Mouse (Mus musculus) c-Kit-positive CD71-positive TER-119-positive erythroid progenitor cells, embryonic 14.5 days (primary cell): ENCODE data around the gene Myo9b.
A peak's percentile ranks its signal among the peaks of the same experiment; 100 is the strongest.
"Not testable (repeated sequence)": the region's sequence is repeated elsewhere in the genome, so short reads cannot be mapped to it uniquely, and the experiment has no call there.

Experiments
- DNase-seq: peaks from one replicate; pipeline ENCODE4 v3.0.0-alpha.2; 2013; ENCODE audit warnings: low spot score

Myo9b gene

GRCm38 (mm10) chr8:71296784-71297183 is 24.3 kb downstream of the Myo9b start:
- DNase-seq: no peak

DNA sequence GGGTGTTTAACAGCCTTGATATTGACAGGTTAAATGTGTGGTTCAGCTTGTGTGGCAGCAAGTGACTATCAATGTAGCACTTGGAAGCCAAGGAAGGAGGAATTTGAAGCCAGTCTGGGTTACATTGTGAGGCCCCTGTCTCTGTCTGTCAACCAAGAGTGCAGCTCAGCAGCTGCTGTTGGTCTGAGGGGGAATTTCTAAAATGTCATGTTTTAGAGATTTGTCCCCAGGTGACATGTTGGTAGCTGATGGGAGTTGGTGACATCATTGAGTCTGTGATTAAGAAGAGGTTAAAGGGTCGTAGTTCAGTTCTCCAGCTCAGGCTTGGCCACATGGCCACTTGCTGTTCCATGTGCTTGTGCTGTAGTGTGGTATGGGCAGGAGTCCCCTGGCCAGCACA is 24.9 kb downstream of the Myo9b start:
- no peak for DNase-seq

GRCm38 (mm10) chr8:71299716-71300115 is 27.2 kb downstream of the Myo9b start:
- DNase-seq: no peak

DNA sequence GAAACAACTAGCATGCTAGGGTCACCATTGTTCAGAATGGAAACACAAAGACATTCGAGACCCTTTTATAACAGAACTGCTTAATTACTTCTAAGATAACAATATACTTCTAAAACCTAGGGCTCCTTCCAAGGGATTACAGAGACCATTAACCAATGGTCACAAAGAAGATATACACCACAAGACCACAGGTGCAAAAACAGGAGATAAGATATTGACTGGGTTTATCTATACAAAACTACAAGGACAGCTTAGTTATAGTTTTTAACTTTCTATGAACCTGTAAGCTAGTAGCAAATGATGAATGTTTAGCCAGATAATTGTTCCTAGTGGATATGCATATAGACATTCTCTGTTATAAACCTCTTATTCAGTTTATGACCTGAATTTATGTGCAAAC is 30.3 kb downstream of the Myo9b start:
- DNase-seq: no peak

- DNase-seq: no peak
Observed at GRCm38 (mm10) chr8:71303632-71304031, 31.1 kb downstream of the Myo9b start.

DNA sequence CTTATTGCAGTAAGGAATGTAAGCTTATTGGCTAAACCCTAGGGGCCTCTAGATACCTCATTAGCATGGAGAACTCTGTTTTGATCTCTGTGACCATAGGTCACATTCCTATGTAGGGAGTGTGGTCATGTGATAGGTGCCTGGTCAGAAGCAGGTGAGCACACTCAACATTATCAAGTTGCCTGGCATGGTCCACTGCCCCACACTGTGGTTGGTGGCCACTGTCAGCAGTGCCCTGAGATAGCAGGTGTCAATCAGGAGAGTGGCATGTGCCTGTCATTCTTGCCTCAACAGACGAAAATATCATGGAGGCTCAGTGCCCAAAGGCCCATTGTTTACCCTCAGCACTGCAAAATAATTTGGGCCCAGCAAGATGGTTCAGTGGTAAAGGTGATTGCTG is 33.5 kb downstream of the Myo9b start:
- no peak for DNase-seq

DNA sequence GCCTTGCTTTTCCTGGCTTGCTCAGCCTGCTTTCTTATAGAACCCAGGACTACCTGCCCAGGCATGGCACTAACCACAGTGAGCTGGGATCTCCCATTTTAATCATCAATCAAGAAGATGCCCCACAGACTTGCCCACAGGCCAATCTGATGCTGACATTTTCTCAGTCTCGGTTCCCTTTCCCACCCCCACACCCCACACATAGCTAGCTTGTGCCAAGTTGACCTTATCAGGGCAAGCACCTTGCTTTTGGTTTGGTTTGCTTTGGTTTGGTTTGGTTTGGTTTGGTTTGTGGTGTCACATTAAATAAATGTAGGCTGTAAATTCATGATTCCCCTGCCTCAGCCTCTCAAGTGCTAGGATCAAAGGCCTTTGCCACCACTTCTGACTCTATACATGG is 34.9 kb downstream of the Myo9b start:
- no peak for DNase-seq

DNA sequence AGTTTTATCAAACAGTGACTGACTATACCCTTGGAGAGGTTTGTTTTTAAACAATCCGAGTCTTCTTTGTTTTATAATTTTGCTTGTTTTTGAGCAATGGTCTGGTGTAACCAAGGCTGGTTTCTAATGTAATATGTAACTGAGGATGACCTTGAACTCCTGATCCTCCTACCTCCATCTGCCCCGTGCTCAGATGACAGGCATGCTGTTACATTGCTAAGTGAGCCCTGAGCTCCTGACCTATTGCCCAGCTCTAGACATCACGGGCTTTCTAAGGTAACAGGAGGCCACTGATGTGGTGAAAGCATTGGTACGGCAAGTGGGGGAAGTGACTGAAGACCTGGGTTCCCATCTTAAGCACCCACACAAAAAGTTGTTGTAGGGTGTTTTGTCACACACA is 35.4 kb downstream of the Myo9b start:
- DNase-seq: no peak

DNA sequence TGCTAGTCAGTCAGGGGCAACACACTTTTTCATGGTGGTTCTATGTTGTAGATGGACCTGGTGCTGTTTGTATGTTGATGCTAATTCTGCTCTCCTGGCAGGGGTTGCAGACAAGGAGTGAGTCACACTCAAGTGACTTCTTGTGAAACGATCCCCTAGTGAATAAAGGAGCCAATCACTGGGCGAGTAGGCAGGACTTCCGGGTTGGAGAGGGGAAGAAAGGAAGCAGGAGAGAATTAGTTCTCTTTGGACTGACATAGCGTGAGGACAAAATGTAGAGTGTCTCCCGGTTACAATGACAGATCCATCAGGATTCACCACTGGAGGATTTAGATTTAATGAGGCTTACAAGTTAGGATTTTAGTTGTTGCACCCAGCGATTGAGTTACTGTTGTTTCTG is 37.9 kb downstream of the Myo9b start:
- DNase-seq: no peak

DNA sequence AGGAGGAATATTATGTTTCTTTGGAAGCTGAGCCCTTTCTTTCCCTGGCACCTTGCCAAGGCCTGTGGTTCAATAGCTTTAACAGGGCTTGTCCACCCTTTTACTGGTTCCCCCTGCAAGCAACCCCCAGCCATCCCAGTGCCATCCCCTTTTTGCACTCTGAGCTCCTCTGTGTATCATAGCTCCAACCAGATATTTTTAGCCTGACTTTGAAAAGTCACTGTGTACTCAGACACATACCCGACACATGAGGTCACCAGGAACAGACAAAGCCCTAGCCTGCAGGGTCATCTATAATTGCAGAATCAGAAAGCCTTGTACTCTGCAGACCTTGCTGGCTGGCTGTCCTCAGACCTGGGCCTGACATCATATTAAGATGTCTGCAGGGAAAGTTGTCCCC is 40.2 kb downstream of the Myo9b start:
- no peak for DNase-seq

GRCm38 (mm10) chr8:71313951-71314350 is 41.4 kb downstream of the Myo9b start:
- peak; percentile 66 for DNase-seq

GRCm38 (mm10) chr8:71315972-71316371 is 43.5 kb downstream of the Myo9b start:
- DNase-seq: no peak

GRCm38 (mm10) chr8:71316486-71317031 is 44.0 kb downstream of the Myo9b start:
- no peak for DNase-seq

- DNase-seq: not testable (repeated sequence)
Observed at GRCm38 (mm10) chr8:71318610-71319009, 46.1 kb downstream of the Myo9b start.

GRCm38 (mm10) chr8:71319760-71320159 is 47.2 kb downstream of the Myo9b start:
- DNase-seq: not testable (repeated sequence)

DNA sequence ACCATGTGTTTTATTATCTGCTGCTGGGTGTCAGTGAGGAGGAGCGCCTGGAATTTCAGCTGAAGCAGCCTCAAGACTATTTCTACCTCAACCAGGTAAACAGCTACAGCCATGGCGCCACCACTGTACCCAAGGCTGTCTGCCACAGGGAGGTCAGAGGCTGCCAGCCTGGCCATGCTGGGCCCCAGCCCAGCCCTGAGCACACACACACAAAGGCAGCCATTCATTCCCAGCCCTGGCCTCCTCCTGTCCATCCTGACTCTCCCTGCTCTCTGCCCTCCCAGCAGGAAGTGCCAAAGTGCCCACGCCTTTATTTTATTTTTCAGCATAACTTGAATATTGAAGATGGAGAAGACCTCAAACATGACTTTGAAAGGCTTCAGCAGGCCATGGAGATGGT is 50.4 kb downstream of the Myo9b start:
- no peak for DNase-seq

DNA sequence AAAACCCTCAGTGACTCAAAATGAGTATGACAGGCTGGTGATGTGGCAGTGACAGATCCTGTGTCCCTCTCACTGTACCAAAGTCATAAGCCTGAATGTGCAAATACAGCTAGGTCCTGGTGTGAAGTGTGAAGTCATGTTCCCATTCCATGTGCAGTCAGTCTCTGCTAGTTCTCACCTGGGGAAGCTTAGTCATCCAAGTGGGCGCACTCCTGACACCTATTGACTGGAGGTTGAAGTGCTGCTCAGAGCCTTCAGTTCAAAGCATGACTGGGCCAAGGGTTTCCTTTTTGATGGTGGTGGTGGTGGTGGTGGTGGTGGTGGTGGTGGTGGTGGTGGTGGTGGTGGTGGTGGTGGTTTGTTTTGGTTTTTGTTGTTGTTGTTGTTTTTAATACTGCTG is 52.3 kb downstream of the Myo9b start:
- DNase-seq: peak; percentile 25

DNA sequence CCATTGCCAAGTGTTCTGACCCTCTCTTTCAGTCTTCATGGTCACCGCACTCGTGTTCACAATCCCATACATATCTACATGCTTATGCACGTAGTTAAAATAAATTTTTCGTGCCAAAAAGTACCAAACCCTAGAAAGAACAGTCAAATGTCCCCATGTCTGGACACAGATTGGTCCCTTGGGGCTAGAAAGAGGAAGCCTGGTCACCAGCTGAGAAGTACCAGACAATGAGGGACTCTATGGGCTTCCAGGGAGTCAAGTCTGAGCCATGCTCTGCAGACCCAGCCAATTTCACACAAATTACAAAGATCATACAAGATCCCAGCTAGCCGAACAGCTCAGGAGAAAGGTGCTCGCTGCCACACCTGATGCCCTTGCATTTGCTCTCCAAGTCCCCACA is 65.3 kb downstream of the Myo9b start:
- not testable (repeated sequence) for DNase-seq

- DNase-seq: peak; percentile 44
Observed at GRCm38 (mm10) chr8:71340625-71341024, 68.1 kb downstream of the Myo9b start.

DNA sequence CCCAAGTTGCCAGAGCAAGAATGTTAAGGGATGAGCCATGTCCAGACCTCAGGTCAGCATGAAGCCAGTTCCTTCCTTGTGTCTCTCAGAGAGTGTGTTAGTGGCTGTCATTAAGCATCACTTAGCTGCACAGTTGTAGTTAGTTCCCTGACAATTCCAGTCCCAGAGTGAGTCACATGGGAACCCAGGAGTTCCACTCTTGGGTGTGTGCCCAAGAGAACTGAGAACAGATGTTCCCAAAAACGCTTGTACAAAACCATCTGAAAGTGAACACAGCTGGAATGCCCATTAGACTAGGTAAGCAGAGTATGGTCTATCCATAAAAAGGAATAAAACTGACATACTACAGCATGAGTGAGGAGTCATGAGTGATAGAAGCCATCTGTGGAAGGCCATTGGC is 74.1 kb downstream of the Myo9b start:
- DNase-seq: no peak

GRCm38 (mm10) chr8:71351117-71351516 is 78.6 kb downstream of the Myo9b start:
- no peak for DNase-seq

DNA sequence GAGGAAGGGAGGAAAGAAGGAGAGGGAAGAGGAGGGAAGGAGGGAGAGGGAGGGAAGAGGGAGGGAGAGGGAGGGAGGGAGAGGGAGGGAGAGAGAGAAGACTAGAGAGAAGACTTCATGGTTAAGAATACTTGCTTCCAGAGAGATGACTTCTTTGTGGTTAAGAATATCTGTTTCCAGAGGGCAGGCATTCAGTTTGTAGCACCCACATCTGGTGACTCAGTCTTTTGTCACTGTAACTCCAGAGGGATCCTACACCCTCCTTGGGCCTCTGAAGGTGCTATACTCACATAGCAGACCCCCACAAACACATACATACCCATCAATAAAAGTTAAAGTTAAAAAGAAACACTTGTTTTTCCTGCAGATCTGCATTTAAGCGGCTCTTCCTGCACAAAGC is 79.0 kb downstream of the Myo9b start:
- no peak for DNase-seq

GRCm38 (mm10) chr8:71358026-71358425 is 85.5 kb downstream of the Myo9b start:
- DNase-seq: no peak

- peak; percentile 89 for DNase-seq
Observed at GRCm38 (mm10) chr8:71366771-71367528, 94.4 kb downstream of the Myo9b start, which contains the start of gene Use1. Gene Use1, plus strand, starts transcription at chr8:71366848.
